Mouse (Mus musculus) embryonic fibroblast, embryonic 13.5 days (primary cell): ENCODE results near the gene Dst. TPM values are rescaled to one million over a fixed set of nuclear protein-coding genes. Genes with fewer than 3 reads are reported as not detected.

Experiments used
- H3K27ac ChIP-seq: 2 replicates; pipeline ENCODE4 v1.5.1; 2012; ENCODE audit warnings: low read length, control low read depth, inconsistent platforms; ENCODE audit not compliant: insufficient read depth
- H3K4me1 ChIP-seq: 2 replicates; pipeline ENCODE4 v1.6.1; 2011; ENCODE audit warnings: low read length; ENCODE audit not compliant: control insufficient read depth, insufficient read depth
- H3K4me3 ChIP-seq: 2 replicates; pipeline ENCODE4 v1.5.1; 2011; ENCODE audit warnings: mild to moderate bottlenecking, control low read depth, low read length; ENCODE audit not compliant: insufficient read depth
- CTCF ChIP-seq: IDR thresholded peaks from 2 replicates; pipeline ENCODE4 v1.5.1; 2011; ENCODE audit warnings: mild to moderate bottlenecking, control low read depth, low read length, moderate library complexity, borderline replicate concordance; ENCODE audit not compliant: insufficient read depth
- POLR2A ChIP-seq: IDR thresholded peaks from 2 replicates; pipeline ENCODE4 v1.6.1; 2011; ENCODE audit warnings: low read depth, mild to moderate bottlenecking, control low read depth, low read length, moderate library complexity
- polyA plus RNA-seq: library from polyadenylated mRNA; stranded (reverse); fragments of >200 nt; gene quantifications from 2 replicates; pipeline ENCODE4 v1.2.4, GENCODE M21; 2011; ENCODE audit warnings: low read depth; ENCODE audit not compliant: missing spikeins, insufficient read length

Dst gene
- polyA plus RNA-seq, 1 experiment, result 101 TPM

DNA sequence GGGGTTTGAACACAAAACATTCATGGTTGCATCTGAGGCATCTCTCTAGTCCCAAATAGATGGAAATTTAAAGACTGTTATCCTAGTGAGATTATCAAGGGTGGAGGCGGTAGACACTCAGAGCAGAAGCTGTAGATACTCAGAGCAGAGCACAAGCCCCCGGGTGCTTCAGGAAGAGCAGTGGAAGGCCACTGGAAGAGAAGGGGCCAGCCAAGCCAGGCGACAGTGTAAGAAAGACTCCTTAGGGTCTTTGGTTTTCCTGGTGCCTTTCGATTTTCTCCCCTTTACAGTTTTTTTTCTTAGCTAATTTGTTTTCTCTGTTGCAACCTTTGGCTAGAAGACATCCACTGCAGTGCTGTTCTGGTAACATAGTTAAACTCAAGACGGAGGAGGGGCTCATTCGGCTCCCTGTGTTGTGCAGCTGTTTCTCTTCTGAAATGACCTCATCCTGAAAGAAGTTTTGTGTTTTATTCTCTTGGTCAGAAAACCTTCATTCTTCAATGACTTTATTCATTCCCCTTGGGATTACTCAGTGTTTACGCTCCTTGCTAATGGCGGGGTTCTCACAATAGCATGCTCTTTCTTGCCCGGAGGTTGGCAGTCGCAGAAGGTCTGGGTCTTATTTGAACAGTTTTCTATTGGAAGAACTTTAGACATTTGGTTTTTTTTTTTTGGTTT is 242.5 kb downstream of the Dst start:
- Histone ChIP-seq H3K27ac (peak overlapping the region; percentile 81), H3K4me1 (peaks cover 11% of the 10 kb centered on the region), H3K4me3 (no peak overlapping the region)
- TF ChIP-seq CTCF (no peak), POLR2A (no peak)

DNA sequence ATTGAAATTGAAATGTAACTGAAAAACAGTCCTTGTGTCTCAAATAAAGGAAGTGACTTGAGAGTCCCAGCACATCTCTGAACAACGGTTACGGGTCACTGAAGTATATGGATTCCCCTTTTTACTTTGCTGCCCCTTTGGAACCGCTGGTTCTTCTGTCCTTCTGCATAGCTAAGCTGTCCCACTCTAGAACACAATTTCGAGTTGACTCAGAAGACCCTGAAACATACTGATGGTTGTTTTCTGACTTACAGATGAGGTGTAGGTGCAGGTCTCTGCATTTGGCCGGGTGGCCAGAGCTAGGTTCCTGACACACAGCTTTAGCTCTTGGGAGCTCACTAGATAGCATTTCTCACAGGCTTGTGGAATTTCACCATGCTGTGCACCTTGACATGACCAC is 244.7 kb downstream of the Dst start:
- TF ChIP-seq CTCF (no peak), POLR2A (no peak)
- no peak overlapping the region for H3K4me3 ChIP-seq
- no peak overlapping the region for H3K27ac ChIP-seq
- peaks cover 11% of the 10 kb centered on the region for H3K4me1 ChIP-seq

DNA sequence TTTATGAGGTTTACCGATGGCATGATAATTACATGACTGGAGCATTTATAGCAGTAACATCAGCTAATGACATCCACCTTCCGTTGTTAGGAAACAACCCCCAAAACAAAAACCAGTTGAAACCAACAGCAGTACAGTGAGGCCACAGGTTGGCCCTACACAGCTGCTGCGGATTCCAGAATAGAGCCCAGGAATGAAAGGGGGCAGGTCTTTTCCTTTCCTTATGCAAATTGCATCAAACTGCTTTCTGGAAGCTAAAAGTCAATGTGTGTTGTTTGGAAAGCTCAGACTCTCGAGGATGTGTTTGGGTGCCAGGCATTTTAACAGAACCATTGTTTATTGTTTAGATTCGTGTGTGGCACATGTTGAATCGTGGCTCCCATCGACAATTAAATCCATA is 248.0 kb downstream of the Dst start:
- TF ChIP-seq CTCF (no peak), POLR2A (no peak)
- Histone ChIP-seq H3K4me3 (no peak overlapping the region), H3K4me1 (peaks cover 3% of the 10 kb centered on the region), H3K27ac (no peak overlapping the region)

- no peak overlapping the region for H3K27ac ChIP-seq
- peaks cover 3% of the 10 kb centered on the region; the same call in 1 of the 2 replicates for H3K4me1 ChIP-seq
- no peak overlapping the region for H3K4me3 ChIP-seq
- no peak for TF ChIP-seq CTCF
Measured at GRCm38 (mm10) chr1:34157702-34158101, 249.7 kb downstream of the Dst start.

DNA sequence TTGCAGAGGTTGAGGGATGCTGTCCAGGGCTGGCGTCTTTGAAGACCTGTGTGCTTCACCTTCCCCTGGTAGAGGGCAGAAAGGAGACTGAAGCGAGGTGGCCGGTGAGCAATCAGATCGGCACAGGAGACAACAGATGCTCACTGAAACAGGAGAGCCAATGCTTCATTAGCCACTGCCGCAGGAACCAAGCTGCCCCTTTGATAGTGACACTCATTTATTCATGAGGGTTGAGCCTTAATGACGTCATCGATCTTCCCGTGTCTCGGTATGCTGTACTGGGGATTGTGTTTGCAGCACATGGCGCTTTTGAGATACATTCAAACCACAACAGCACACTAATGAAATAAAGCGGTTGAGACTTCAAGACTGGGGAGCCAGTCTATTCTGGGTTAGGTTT is 250.8 kb downstream of the Dst start:
- Histone ChIP-seq H3K27ac (no peak overlapping the region), H3K4me1 (peaks cover 3% of the 10 kb centered on the region; the same call in 1 of the 2 replicates), H3K4me3 (no peak overlapping the region)
- TF ChIP-seq CTCF, result no peak
- TF ChIP-seq POLR2A, result no peak

DNA sequence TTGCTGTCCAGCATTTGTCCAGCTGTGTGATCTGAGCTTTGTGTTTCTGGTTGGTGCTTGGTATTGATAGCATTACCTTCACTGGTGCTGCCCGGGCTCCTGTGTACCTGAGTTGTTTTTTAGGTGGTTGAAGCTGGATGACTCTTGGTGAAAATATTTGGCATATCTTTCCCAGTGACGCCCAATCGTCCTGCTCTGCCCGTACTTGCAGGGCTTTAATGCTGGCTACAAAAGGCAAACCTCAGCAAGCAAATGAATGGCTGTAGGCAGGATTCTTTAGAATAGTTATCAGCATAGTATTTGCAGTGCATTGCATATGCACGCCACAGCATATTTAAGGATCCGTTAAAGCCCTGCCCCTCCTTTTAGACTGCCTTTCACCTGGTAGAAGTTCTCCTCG is 251.9 kb downstream of the Dst start:
- H3K4me3 ChIP-seq, result no peak overlapping the region
- H3K27ac ChIP-seq, result no peak overlapping the region
- no peak for TF ChIP-seq CTCF
- no peak for TF ChIP-seq POLR2A
- H3K4me1 ChIP-seq, result peaks cover 1% of the 10 kb centered on the region; the same call in 1 of the 2 replicates

GRCm38 (mm10) chr1:34164616-34165295 is 256.7 kb downstream of the Dst start:
- H3K4me3 ChIP-seq, result no peak overlapping the region
- H3K27ac ChIP-seq, result no peak overlapping the region
- no peaks in the 10 kb centered on the region for H3K4me1 ChIP-seq
- no peak for TF ChIP-seq POLR2A
- TF ChIP-seq CTCF, result peak; percentile 83; the same call in 1 of the 2 replicates

DNA sequence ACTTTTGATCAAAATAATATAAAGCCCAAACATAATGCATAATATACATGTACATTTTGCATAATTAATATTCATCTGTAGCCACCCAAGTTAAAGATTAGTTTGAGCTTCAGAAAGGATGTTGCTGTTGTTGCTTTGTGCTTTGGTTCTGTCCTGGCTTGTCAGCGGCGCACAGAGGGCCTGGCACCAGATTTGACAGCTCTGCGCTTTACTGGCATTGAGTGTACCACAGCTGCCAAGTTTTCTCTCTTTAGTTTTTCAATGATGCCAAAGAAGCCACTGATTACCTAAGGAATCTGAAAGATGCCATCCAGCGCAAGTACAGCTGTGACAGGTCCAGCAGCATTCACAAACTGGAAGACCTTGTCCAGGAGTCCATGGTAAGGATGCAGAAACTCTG is 257.9 kb downstream of the Dst start:
- Histone ChIP-seq H3K4me3 (no peak overlapping the region), H3K4me1 (no peaks in the 10 kb centered on the region), H3K27ac (no peak overlapping the region)
- no peak for TF ChIP-seq POLR2A
- TF ChIP-seq CTCF, result no peak

DNA sequence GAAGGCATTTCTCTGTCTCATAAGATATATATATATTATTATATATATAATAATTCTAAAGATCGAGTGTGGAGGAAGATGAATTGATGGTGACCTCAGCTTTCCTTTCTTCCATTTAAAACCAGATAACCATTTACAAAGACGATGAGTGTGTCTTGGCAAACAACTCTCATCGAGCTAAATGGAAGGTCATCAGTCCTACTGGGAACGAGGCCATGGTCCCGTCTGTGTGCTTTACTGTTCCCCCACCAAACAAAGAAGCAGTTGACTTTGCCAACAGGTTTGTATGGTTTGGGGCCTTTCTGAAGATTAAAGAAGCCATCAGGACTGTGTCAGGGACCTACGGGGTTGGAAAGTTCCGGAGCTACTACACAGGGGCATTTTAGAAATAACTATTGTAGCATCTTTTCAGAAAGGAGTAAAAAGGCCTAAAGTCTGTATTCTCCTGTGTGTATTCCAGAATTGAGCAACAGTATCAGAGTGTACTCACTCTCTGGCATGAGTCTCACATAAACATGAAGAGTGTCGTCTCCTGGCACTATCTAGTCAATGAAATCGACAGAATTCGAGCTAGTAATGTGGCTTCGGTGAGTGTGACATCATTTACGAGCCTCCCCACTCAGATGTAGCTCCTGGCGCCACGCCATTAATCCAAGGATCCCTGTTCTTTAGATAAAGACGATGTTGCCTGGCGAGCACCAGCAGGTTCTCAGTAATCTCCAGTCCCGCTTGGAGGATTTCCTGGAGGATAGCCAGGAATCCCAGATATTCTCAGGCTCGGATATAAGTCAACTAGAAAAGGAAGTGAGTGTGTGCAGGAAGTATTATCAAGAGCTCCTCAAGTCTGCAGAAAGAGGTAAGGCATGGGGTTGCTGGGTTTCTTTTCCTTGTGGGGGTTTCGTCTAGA is 259.4 kb downstream of the Dst start:
- H3K27ac ChIP-seq, result no peak overlapping the region
- TF ChIP-seq POLR2A (no peak), CTCF (no peak)
- H3K4me1 ChIP-seq, result no peaks in the 10 kb centered on the region
- no peak overlapping the region for H3K4me3 ChIP-seq
